Mouse (Mus musculus): ENCODE data around the gene Dock8. TPM values are rescaled to one million over a fixed set of nuclear protein-coding genes. Genes with fewer than 3 reads are reported as not detected.

Gene Dock8
- polyA plus RNA-seq, 1 experiment = 0.09 TPM

DNA sequence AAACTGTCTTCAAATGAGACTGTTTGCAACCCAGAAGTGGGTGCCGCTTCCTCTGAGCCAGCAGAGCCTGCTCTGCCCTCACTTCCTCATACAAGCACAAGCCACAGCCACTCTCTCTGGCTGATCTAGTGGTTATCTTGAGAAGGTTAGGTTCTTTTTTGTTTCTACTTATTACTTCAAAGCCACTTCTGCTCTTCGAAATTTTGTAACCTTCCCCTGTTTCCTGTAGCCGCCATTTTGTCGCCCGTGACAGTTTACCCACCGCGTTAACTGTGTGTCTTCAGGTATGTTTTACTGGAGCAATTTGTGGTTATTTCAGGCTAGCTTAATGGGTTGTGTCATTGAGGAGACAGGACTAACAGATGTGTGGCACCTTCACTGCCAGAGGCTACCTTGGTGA is 53.0 kb downstream of the Dock8 start:
- peaks cover 29% of the 10 kb centered on the region for H3K4me1 ChIP-seq (ENCODE audit: control insufficient read depth)
- no peaks in the 10 kb centered on the region for H3K36me3 ChIP-seq (ENCODE audit: control insufficient read depth)
- H3K9me3 ChIP-seq (ENCODE audit: control insufficient read depth, low read length) = no peaks in the 10 kb centered on the region
- TF ChIP-seq GATA1 (IDR thresholded peaks at IDR 0.05; ENCODE audit: low read length) = no peak
- no peak for TF ChIP-seq TAL1 (IDR thresholded peaks at IDR 0.05; ENCODE audit: low read length)
- H3K27me3 ChIP-seq (ENCODE audit: control insufficient read depth) = no peaks in the 10 kb centered on the region
- H3K4me3 ChIP-seq (replicated peaks) = no peak overlapping the region

- no peaks in the 10 kb centered on the region for H3K27me3 ChIP-seq (ENCODE audit: control insufficient read depth)
- H3K4me1 ChIP-seq (ENCODE audit: control insufficient read depth) = peaks cover 29% of the 10 kb centered on the region
- H3K9me3 ChIP-seq (ENCODE audit: control insufficient read depth, low read length) = no peaks in the 10 kb centered on the region
- no peak overlapping the region for H3K4me3 ChIP-seq (replicated peaks)
- TF ChIP-seq GATA1 (IDR thresholded peaks at IDR 0.05; ENCODE audit: low read length) = no peak
- TF ChIP-seq TAL1 (IDR thresholded peaks at IDR 0.05; ENCODE audit: low read length) = no peak
- H3K36me3 ChIP-seq (ENCODE audit: control insufficient read depth) = no peaks in the 10 kb centered on the region
These were observed 53.8 kb downstream of the Dock8 start for GRCm38 (mm10) chr19:25053152-25053551.

GRCm38 (mm10) chr19:25055025-25055424 is 55.7 kb downstream of the Dock8 start:
- TF ChIP-seq GATA1 (IDR thresholded peaks at IDR 0.05; ENCODE audit: low read length) = no peak
- no peak for TF ChIP-seq TAL1 (IDR thresholded peaks at IDR 0.05; ENCODE audit: low read length)
- Histone ChIP-seq H3K4me1 (ENCODE audit: control insufficient read depth) (peaks cover 29% of the 10 kb centered on the region), H3K27me3 (ENCODE audit: control insufficient read depth) (no peaks in the 10 kb centered on the region), H3K4me3 (replicated peaks) (no peak overlapping the region), H3K36me3 (ENCODE audit: control insufficient read depth) (no peaks in the 10 kb centered on the region), H3K9me3 (ENCODE audit: control insufficient read depth, low read length) (no peaks in the 10 kb centered on the region)

GRCm38 (mm10) chr19:25055559-25055958 is 56.2 kb downstream of the Dock8 start:
- H3K36me3 ChIP-seq (ENCODE audit: control insufficient read depth) = no peaks in the 10 kb centered on the region
- H3K4me1 ChIP-seq (ENCODE audit: control insufficient read depth) = peaks cover 29% of the 10 kb centered on the region

GRCm38 (mm10) chr19:25056224-25056623 is 56.9 kb downstream of the Dock8 start:
- H3K4me1 ChIP-seq (ENCODE audit: control insufficient read depth) = peaks cover 29% of the 10 kb centered on the region
- H3K4me3 ChIP-seq (replicated peaks) = no peak overlapping the region
- no peaks in the 10 kb centered on the region for H3K27me3 ChIP-seq (ENCODE audit: control insufficient read depth)
- TF ChIP-seq TAL1 (IDR thresholded peaks at IDR 0.05; ENCODE audit: low read length) (no peak), GATA1 (IDR thresholded peaks at IDR 0.05; ENCODE audit: low read length) (no peak)
- H3K9me3 ChIP-seq (ENCODE audit: control insufficient read depth, low read length) = no peaks in the 10 kb centered on the region
- H3K36me3 ChIP-seq (ENCODE audit: control insufficient read depth) = no peaks in the 10 kb centered on the region

More at GRCm38 (mm10) chr19:25055559-25055958, 56.2 kb downstream of the Dock8 start:
- Histone ChIP-seq H3K9me3 (ENCODE audit: control insufficient read depth, low read length) (no peaks in the 10 kb centered on the region), H3K4me3 (replicated peaks) (no peak overlapping the region), H3K27me3 (ENCODE audit: control insufficient read depth) (no peaks in the 10 kb centered on the region)
- TF ChIP-seq GATA1 (IDR thresholded peaks at IDR 0.05; ENCODE audit: low read length) (no peak), TAL1 (IDR thresholded peaks at IDR 0.05; ENCODE audit: low read length) (no peak)

GRCm38 (mm10) chr19:25057826-25058225 is 58.5 kb downstream of the Dock8 start:
- Histone ChIP-seq H3K27me3 (ENCODE audit: control insufficient read depth) (no peaks in the 10 kb centered on the region), H3K4me1 (ENCODE audit: control insufficient read depth) (peaks cover 27% of the 10 kb centered on the region), H3K9me3 (ENCODE audit: control insufficient read depth, low read length) (no peaks in the 10 kb centered on the region), H3K36me3 (ENCODE audit: control insufficient read depth) (no peaks in the 10 kb centered on the region), H3K4me3 (replicated peaks) (no peak overlapping the region)
- TF ChIP-seq GATA1 (IDR thresholded peaks at IDR 0.05; ENCODE audit: low read length) = no peak
- TF ChIP-seq TAL1 (IDR thresholded peaks at IDR 0.05; ENCODE audit: low read length) = no peak

GRCm38 (mm10) chr19:25059847-25060364 is 60.6 kb downstream of the Dock8 start:
- Histone ChIP-seq H3K27me3 (ENCODE audit: control insufficient read depth) (no peaks in the 10 kb centered on the region), H3K9me3 (ENCODE audit: control insufficient read depth, low read length) (no peaks in the 10 kb centered on the region), H3K4me3 (replicated peaks) (no peak overlapping the region), H3K36me3 (ENCODE audit: control insufficient read depth) (no peaks in the 10 kb centered on the region), H3K4me1 (ENCODE audit: control insufficient read depth) (peaks cover 19% of the 10 kb centered on the region)
- TF ChIP-seq TAL1 (IDR thresholded peaks at IDR 0.05; ENCODE audit: low read length) (no peak), GATA1 (IDR thresholded peaks at IDR 0.05; ENCODE audit: low read length) (no peak)

DNA sequence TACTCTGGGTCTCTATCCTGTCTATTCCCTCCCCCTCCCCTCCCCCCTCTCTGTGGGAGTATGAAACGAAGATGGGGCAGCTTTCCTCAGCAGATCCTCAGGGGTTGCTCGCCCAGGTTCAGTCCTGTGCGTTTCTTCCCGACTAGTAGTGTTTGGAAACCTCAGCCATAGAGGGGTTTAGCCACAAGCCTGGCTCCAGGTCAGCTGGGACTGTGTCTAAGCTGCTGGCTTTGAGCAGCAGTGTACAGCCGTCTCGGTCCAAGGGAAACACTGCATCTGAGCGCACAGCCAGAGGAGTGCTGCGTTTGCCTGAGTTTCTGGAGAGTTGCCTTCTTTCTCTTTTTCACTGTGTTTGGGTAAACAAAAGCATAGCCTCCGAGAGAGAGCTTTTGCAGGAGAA is 61.0 kb downstream of the Dock8 start:
- H3K4me3 ChIP-seq (replicated peaks) = no peak overlapping the region
- no peaks in the 10 kb centered on the region for H3K9me3 ChIP-seq (ENCODE audit: control insufficient read depth, low read length)
- no peaks in the 10 kb centered on the region for H3K27me3 ChIP-seq (ENCODE audit: control insufficient read depth)
- peaks cover 15% of the 10 kb centered on the region for H3K4me1 ChIP-seq (ENCODE audit: control insufficient read depth)
- TF ChIP-seq GATA1 (IDR thresholded peaks at IDR 0.05; ENCODE audit: low read length) (no peak), TAL1 (IDR thresholded peaks at IDR 0.05; ENCODE audit: low read length) (no peak)
- H3K36me3 ChIP-seq (ENCODE audit: control insufficient read depth) = no peaks in the 10 kb centered on the region

GRCm38 (mm10) chr19:25062188-25062856 is 63.0 kb downstream of the Dock8 start:
- H3K9me3 ChIP-seq (ENCODE audit: control insufficient read depth, low read length) = no peaks in the 10 kb centered on the region
- no peak overlapping the region for H3K4me3 ChIP-seq (replicated peaks)
- no peaks in the 10 kb centered on the region for H3K27me3 ChIP-seq (ENCODE audit: control insufficient read depth)
- TF ChIP-seq TAL1 (IDR thresholded peaks at IDR 0.05; ENCODE audit: low read length) (no peak), GATA1 (IDR thresholded peaks at IDR 0.05; ENCODE audit: low read length) (no peak)
- peaks cover 2% of the 10 kb centered on the region; the same call in 1 of the 2 replicates for H3K4me1 ChIP-seq (ENCODE audit: control insufficient read depth)
- no peaks in the 10 kb centered on the region for H3K36me3 ChIP-seq (ENCODE audit: control insufficient read depth)

Data from erythroblast, embryonic 14.5 days (primary cell).